Mouse (Mus musculus) granulocyte monocyte progenitor cell, adult 5-6 weeks (primary cell): Measurements from ENCODE around the gene Thbs3. TPM values are rescaled to one million over a fixed set of nuclear protein-coding genes. Genes with fewer than 3 reads are reported as not detected.
"Not testable (repeated sequence)": the region's sequence is repeated elsewhere in the genome, so short reads cannot be mapped to it uniquely, and the experiment has no call there.

Experiments used
- ATAC-seq: replicated peaks from 2 replicates; pipeline ENCODE4 v1.8.0; 2016; ENCODE audit warnings: mild to moderate bottlenecking, moderate TSS enrichment, inconsistent platforms; ENCODE audit not compliant: poor library complexity, severe bottlenecking
- total RNA-seq, 2 experiments: library from RNA; stranded (forward) in 1 of 2; stranded (reverse) in 1 of 2; fragments of 200-712, 200-1000 nt in 1 of 2; fragments of >200 nt in 1 of 2; fragmentation: Nextera tagmentation in 1 of 2; gene quantifications; 2 replicates each; pipeline ENCODE4 v1.2.3; 2014 to 2017

The Thbs3 gene
- total RNA-seq, 2 experiments from 2014 or later: not detected

DNA sequence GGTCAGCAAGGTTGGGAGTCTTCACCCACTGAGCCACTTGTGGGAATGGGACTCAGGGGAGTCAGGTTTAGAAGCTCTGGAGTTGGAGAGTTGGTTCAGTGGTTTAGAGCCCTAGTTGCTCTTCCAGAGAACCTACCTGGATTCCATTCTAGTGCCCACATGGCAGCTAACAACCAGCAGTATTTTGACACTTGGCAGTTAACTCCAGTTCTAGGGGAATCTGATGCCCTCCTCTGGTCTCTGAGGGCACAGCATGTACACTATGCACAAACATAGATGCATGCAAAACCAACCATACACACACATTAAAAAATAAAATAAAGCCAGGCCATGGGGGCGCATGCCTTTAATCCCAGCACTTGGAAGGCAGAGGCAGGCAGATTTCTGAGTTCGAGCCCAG lies 21.1 kb upstream of the Thbs3 start:
- no peak; the same call in 1 of the 2 replicates for ATAC-seq

DNA sequence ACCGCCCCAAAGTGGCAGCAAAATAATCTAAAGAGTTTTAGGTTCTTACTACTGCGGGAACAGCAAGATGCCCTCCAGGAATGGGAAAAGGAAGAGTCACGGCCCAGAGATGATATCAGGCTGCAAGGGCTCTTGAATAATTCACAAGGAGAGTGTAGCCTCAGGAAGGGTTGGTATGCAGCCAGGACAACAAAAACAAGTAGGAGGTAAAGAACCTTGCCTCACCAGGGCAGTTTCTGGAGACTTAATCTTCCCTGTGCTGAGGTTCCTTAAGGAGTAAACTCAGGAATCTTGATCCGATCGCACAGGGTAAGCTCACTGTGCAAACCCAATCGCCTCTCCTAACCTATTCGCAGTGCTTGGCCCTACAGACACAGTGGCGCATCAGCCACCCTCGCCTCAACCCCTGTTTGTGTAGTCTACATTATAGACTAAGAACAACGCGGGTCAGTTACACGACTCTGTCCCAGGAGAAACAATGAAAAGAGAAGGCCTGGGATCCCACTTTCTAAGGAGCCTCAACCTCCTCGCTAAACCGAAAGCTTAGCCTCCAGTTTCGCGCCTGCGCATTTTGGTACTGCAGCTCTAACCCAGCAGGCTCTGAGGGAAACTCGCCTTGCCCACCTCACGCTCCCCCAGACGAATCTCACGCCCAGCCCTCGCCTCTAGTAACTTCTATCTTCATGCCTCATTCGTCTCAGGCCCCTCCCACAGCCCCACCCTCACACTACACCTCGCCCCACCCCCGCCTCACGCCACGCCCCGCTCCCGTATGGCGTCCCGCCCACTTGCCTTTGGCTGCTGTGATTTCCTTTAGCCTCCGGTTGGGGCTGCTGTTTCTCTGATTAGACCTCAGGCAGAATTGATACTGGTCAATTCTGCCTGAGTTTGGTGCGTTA lies 18.8 kb upstream of the Thbs3 start:
- ATAC-seq: peak; percentile 96

DNA sequence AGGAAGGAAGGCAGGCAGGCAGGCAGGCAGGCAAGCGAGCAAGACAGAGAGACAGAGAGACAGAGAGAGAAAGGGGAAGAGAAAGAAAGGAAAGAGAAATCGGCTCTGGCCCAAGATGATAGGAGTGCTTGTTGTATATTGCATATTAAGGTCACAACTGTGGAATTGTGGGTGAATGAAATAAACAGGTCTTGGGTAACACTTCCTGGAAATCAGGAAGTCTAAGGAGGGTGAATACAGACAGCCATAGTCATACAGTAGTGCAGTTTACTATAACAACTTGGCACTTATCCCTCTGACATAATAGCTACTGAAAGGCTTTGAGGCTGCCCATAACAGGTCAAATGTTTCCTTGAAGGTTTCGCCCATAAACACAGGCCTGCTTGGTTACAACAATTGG lies 15.1 kb upstream of the Thbs3 start:
- ATAC-seq: peak; percentile 50

DNA sequence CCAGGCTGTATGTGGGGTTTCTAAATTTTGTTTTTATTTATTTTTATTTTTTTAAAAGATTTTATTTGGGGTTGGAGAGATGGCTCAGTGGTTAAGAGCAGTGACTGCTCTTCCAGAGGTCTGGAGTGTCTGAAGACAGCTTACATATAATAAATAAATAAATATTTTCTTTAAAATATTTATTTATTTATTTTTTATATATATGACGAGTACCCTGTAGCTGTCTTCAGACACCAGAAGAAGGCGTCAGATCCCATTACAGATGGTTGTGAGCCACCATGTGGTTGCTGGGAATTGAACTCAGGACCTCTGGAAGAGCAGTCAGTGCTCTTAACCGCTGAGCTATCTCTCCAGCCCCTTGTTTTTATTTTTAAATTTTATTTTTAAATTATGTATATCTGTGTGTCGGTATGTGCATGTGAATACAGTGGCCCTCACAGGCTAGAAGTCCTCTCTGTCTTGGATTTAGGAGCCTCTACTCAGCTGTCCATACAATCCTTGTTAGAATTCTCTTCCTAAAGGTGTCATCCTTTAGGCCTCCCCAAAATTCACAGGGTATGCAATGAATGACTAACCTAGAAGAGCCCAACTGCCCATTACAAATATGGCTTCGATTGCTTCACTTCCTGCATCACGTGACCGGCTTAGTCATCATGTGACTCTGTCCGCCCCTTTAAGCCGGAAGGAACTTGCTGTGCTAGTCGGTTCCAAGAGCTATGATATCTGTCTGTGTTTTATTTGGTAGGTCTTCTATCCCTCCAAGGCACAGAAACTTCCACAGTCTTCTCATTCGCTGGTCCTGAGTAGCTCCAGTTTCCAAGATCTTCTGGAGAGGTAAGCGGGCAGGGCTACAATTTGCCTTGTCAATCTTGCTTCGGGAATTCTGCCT lies 12.5 kb upstream of the Thbs3 start, which contains the start of gene Gba:
TSS of gene Gba (plus strand) at position 676 of the 889 bp plus-strand sequence.
- peak; percentile 77 for ATAC-seq

DNA sequence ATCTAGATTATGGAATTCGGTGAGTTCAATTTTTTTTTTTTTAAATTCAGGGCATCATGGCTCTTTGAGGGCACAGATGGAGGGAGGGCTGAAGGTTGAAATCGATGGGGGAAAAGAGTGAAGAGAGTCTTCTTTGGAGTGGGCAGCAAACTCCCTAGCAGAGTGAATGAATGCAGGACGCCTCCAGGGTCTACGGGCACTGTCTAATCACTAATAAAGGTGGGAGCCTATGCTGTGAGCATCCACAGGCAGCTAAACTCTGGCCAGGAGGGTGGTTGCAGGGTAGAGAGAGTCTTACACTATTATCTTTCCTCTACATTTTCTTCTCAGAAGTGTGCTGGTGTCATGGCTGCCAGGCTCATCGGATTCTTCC lies 11.9 kb upstream of the Thbs3 start:
- no peak for ATAC-seq

DNA sequence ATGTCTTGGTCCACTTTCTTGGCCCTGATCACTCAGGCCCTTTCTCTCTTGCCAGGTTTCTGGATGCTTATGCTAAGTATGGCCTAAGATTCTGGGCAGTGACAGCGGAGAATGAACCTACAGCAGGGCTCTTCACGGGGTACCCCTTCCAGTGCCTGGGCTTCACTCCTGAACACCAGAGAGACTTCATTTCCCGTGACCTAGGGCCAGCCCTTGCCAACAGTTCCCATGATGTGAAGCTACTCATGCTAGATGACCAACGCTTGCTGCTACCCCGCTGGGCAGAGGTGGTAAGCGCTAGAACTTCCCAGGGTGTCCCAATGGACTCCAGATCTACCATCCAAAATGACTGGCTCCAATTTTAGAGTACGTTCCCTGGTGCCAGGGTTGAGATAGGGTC lies 8.9 kb upstream of the Thbs3 start:
- ATAC-seq: no peak

DNA sequence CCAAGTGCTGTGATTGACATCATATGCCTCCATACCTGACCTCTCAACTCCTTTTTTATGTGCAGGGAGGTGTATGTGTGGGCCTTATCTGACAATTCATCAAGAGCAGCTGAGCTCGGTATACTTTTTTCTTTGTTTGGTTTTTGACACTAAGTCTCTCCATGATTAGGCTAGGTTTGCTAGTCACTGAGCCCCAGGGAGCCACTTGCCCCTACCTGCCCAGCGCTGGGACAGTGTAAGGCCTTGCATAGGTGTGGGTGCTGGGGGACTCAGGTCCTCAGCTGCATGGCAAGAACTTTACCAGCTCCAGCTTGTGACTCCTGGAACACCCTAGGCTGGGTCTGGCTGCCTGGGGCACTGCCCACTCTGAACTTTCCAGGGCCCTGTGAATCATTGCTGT lies 8.3 kb upstream of the Thbs3 start:
- no peak for ATAC-seq

DNA sequence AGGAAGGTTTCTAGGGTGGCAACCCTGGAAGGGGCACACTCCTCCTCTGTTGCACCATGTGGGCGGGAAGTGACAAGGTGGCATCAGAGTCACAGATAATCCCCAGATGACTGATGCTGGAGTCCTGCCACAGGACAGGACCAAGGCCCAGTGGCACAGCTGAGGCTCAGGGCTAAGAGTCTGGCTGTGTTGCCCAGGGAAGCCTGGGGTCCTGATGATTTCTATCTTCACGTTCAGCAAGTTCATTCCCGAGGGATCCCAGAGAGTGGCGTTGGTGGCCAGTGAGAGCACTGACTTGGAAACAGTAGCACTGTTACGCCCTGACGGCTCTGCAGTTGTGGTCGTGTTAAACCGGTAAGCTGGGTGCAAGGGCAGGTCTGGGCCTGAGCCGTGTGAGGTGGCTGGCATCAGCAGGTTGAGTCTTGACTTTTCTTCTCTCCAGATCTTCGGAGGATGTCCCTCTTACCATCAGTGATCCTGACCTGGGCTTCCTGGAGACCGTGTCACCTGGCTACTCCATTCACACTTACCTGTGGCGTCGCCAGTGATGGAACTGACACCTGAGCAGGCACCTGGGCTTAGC lies 6.8 kb upstream of the Thbs3 start:
- no peak for ATAC-seq

DNA sequence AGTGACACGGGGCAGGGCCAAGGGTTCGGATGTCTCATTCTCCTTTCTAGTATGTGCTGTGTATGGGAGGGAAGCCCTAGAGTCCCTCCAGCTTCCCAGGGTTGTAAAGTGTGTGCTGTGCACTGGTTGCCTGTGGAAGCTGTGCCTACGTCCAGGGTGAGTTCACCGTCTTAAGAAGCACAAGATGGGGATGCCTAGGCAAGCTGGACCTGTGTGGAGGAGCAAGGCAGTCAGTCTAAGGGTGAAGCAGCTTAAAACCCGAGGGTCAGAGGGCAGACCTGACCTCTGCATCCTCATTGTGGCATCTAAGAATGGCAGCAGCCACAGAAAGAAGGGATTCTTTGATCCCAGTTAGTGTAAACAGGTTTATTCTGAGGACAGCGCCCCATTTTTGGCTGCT lies 6.2 kb upstream of the Thbs3 start:
- ATAC-seq: no peak

DNA sequence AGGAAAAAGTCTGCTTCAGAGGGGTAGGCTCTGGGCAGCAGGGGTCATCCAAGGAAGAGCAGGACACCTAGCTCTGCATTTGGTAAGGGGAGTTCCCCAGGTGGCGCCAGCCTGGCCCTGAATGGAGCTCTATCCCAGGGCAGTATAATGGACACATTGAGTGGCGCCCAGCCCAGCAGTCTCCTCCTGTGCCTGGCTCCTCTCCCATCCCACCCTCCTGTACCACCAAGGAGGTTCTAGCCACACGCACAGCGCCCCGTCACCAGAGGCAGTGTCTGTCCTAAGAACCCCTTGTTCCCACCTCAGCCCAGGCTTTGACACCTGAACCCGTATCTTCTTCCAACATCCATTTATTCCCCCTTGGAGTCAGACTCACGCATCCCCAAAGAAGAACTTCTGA lies 5.2 kb upstream of the Thbs3 start:
- ATAC-seq: no peak

DNA sequence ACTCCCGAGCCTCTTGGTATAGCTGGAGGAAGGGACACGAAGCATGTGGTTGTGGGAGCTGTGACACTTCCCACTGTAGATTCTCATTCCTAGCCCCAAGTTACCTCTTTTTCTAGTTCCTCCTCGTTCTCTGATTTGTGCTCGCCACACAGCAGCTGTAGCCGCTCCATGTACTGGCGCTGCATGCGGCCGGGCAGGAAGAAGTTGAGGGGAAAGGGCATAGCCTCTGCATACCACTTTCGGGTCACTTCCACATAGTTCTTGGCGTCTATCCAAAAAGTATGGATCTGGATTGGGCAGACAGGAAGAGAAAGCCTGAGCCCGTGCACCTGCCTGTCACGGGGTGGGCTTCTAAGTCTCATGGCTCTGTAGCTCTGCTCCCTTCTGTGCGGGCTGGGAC lies 4.8 kb upstream of the Thbs3 start:
- peak; percentile 20 for ATAC-seq

DNA sequence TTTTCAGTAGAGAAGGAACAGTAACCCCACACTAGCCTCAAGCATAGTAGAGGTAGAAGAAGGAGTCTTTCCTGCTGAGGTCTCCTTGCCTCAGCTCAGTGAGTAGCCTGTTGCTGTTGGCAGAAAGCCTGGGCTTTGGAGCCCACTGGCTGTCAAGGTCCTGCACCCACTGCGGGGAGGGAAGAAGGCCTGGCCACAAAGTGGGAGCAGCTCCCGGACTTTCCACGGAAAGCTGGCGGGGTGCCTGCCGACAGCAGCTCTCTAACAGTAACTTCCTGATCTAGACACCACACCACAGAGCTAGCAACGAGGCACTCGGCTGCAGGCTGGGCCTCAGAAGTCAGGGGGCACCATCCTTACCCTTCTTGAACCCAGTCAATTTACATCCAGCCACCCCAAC lies 4.2 kb upstream of the Thbs3 start:
- no peak for ATAC-seq

DNA sequence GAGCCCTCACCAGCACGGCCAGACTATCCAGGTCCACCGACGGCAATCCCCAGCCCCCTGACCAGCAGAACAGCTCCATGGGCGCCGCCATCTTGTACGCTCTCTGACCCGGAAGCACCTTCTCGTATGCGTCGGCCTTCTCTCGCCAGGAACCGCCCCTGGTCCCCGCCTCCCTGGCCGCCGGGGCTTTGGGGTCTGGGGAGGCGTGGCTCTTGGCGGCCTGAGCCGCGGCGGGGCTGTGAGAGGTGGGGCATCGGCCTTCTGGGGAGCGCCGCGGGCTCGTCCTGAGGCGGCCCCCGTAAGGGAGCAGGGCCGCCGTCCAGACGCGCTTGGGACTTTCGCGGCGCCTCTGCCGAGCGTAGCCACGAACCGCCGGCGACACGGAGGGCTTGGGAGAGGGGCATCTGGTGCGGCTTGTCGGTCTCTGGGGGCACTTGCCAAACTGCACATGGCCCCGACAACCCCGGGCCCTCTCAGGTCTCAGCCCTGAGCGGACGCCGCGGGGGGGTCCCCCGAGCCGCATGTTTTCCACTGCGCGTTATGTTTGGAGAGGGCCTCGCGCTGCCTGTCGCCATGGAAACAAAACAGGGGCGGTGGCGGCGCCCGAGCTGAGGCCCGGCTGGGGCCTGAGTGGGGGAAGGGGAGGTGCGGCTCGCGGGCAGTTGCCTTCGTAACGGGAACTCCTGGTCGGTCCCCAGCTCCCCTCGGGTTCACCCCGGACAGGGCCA lies 1.0 kb upstream of the Thbs3 start:
- peak; percentile 81 for ATAC-seq

DNA sequence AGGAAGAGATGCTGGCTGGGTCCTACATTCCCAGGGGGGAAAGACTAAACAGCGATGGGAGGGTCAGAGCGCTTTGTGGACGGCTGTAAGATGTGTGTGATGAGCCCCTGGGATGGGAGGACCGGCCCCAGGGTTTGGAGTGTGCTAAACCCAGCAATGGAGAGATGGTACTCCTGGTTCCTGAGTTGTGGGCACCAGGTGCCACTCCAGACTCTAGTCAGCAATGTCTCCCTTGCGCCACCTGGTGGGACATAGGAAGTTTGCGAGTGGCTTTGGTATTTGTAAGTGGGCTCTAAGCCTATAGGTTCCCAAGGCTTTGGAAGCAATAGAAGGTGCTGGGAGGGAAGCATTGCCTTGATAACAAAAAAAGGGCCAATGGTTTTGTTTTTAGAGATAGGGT lies 873 bp downstream of the Thbs3 start:
- ATAC-seq: peak; percentile 55

DNA sequence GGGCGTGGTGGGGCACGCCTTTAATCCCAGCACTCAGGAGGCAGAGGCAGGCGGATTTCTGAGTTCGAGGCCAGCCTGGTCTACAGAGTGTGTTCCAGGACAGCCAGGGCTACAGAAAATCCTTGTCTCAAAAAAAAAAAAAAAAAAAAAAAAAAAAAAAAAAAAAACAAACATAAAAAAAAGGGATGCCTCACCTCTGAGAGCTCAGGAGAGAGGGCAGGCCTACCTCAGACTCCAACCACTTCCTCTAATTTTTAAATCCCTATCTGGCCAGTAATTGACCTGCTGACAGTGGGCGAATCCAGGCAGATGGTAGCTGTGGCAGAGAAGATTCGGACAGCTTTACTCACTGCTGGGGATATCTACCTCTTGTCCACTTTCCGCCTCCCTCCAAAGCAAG lies 1.4 kb downstream of the Thbs3 start:
- ATAC-seq: not testable (repeated sequence)

DNA sequence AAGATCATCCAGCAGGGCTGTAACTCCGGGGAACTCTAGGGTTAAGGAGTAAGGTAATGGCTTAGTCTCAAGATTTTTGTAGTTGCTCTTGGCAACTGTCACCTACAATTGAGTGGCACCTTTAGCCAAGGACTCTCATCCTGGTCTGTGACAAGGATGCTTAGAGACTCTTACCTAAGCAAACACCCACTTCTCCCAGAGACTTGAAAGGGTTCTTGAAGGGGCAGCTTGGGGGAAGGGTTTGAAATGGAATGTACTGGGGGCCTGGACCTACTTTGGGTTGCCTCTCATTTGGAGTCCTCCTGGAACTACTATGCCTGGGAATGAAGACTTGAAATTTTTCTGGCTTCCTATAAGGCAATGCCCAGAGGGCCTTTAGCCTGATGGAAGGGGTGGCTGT lies 3.3 kb downstream of the Thbs3 start:
- ATAC-seq: no peak

DNA sequence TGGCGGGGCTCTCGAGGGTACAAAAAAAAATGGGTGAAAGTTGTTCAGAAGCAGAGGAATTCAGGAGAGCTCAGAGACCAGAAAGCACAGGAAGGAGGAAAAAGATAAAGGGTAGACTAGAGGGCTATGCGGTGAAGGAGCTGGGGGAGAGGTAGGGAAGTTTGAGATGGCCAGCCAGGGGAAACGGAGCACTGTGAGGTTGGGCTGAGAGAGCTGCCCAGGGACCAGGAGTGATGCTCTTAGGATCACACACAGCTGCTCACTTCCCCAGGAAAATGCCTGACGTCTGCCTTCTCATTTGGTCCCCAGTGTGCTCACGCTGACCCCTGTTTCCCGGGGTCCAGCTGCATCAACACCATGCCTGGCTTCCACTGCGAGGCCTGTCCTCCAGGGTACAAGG lies 4.6 kb downstream of the Thbs3 start:
- ATAC-seq: no peak

DNA sequence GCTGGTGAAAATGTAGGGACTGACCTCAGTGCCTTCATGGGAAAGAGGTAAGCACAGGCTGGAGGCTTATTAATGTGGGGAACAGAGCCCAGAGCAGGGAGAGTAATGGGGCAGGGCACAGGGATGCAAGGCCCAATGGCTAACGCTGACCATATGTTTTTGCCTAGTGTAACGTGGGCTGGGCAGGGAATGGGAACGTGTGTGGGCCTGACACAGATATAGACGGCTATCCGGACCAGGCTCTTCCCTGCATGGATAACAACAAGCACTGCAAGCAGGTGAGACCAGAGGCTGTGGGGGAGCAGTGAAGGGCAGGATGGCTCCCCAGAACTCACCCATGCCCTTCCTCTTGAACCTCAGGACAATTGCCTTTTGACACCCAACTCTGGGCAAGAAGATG lies 6.2 kb downstream of the Thbs3 start:
- no peak for ATAC-seq

DNA sequence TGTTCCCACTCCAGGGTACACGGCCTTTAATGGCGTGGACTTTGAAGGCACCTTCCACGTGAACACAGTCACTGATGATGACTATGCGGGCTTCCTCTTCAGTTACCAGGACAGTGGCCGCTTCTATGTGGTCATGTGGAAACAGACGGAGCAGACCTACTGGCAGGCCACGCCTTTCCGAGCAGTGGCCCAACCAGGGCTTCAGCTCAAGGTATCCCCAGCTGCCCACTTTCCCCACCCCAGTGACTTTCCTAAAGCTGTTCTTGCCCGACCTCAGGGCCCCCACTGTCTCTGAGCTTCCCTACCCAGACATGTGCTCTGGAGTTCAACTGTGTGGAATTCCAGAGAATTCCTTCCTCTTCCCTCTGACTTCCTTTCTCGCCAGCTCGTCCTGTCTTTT lies 9.8 kb downstream of the Thbs3 start:
- ATAC-seq: no peak

DNA sequence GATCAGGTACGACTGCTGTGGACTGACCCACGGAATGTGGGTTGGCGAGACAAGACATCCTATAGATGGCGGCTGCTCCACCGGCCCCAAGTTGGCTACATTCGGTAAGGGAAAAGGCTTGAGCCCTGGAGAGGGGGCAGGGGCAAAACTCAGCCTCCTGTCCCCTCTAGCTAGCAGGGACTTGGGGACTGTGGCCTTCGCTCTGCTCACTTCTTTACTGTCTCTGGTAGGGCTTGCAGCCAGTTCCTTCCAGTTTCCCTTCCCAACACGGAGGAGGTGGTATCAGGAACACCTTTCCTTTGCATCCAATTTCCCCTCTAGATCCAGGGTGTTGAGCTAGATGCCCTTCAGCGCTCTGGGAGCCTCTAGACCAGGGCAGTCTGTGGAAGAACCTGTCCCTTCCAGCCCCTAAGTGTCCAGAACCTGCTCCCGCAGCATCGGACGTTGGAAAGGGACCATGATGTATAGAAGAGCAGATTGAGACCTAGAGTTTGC lies 10.4 kb downstream of the Thbs3 start:
- no peak for ATAC-seq
